Mouse (Mus musculus) midbrain, postnatal 0 days (tissue): ENCODE measurements around the gene 1700020N01Rik. TPM values are rescaled to one million over a fixed set of nuclear protein-coding genes. Genes with fewer than 3 reads are reported as not detected.

ENCODE experiments used
- ATAC-seq: fragments of 200-750 bp; cut with Nextera tagmentation; 2 replicates; pipeline ENCODE4 v1.8.0; 2017; ENCODE audit warnings: moderate number of reproducible peaks, mild to moderate bottlenecking, moderate TSS enrichment, moderate library complexity; ENCODE audit not compliant: low FRiP score
- DNase-seq: peaks from one replicate; pipeline ENCODE4 v3.0.0-alpha.2; 2015; ENCODE audit warnings: low spot score
- H3K27ac ChIP-seq: fragments of 300-500 bp; sonication (generic); 2 replicates; pipeline ENCODE4 v1.5.1; 2014; ENCODE audit warnings: low read depth, mild to moderate bottlenecking, low read length, mixed read lengths
- H3K27me3 ChIP-seq: fragments of 300-500 bp; sonication (generic); 2 replicates; pipeline ENCODE4 v1.6.1; 2014; ENCODE audit warnings: low read length, control low read depth, mixed read lengths; ENCODE audit not compliant: insufficient read depth
- H3K36me3 ChIP-seq: fragments of 300-500 bp; sonication (generic); 2 replicates; pipeline ENCODE4 v1.6.1; 2014; ENCODE audit warnings: low read length, control low read depth, mixed read lengths; ENCODE audit not compliant: insufficient read depth
- H3K4me1 ChIP-seq: fragments of 300-500 bp; sonication (generic); 2 replicates; pipeline ENCODE4 v1.6.1; 2014; ENCODE audit warnings: mild to moderate bottlenecking, control low read depth, antibody characterized with exemption, low read length, mixed read lengths; ENCODE audit not compliant: insufficient read depth
- H3K4me2 ChIP-seq: fragments of 300-500 bp; sonication (generic); 2 replicates; pipeline ENCODE4 v1.6.1; 2014; ENCODE audit warnings: low read depth, mild to moderate bottlenecking, low read length, mixed read lengths; ENCODE audit not compliant: poor library complexity, severe bottlenecking
- H3K4me3 ChIP-seq: fragments of 300-500 bp; sonication (generic); 2 replicates; pipeline ENCODE4 v1.5.1; 2014; ENCODE audit warnings: low read depth, mild to moderate bottlenecking, low read length, moderate library complexity
- H3K9ac ChIP-seq: fragments of 300-500 bp; sonication (generic); replicated peaks from 2 replicates; pipeline ENCODE4 v1.6.1; 2014; ENCODE audit warnings: mild to moderate bottlenecking, low read length, moderate library complexity, mixed read lengths; ENCODE audit not compliant: poor library complexity, severe bottlenecking
- H3K9me3 ChIP-seq: fragments of 300-500 bp; sonication (generic); 2 replicates; pipeline ENCODE4 v1.6.1; 2016; ENCODE audit warnings: low read length, control low read depth
- CTCF ChIP-seq: IDR thresholded peaks from 2 replicates; pipeline ENCODE4 v1.5.1; 2016; ENCODE audit warnings: antibody characterized with exemption, mild to moderate bottlenecking
- WGBS: fragments of 180-500 bp; shearing (Covaris S2); extraction: QIAGEN DNeasy Blood & Tissue Kit; methylation state at CpG from one replicate; pipeline ENCODE4 v1.1.7; 2014; 5-methylcytosine and 5-hydroxymethylcytosine counted together
- polyA plus RNA-seq: library from polyadenylated mRNA; unstranded; fragments of >200 nt; fragmentation: Nextera tagmentation; extraction: Ambion mirVana; gene quantifications from 2 replicates; pipeline ENCODE4 v1.2.1, GENCODE M21; 2015
- total RNA-seq: library from RNA; depleted of rRNA; stranded (reverse); fragments of >200 nt; gene quantifications from 2 replicates; pipeline ENCODE4 v1.2.3, GENCODE M21; 2014

Gene 1700020N01Rik
- total and polyA plus RNA-seq, 2 experiments from 2014 or later: not detected

DNA sequence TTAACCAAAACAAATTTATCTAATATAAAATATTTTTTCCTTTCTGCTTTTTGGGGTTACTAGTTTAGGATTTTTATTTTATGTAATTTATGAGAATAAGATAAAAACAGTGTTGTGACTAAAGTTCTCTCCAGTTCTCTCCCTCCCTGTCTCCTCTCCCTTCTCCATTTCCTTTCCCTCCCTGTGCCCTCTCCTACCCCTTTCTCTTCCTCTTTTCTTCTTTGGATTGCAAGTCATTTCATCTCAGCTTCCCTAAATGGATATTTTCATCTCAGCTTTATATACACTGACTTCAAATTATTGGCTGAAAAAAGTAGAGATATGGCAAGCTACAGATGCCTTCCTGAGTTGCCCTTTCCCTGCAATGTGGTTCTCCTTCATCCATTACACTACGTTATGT lies 26.9 kb upstream of the 1700020N01Rik start:
- H3K9me3 ChIP-seq: no peaks in the 10 kb centered on the region
- no peak overlapping the region for H3K4me2 ChIP-seq
- no peak overlapping the region for H3K27ac ChIP-seq
- H3K9ac ChIP-seq: no peak overlapping the region
- TF ChIP-seq CTCF: no peak
- H3K4me1 ChIP-seq: no peaks in the 10 kb centered on the region
- H3K36me3 ChIP-seq: no peaks in the 10 kb centered on the region
- WGBS: 92% methylated on average over 1 of the region's 1 CpGs
- no peaks in the 10 kb centered on the region for H3K27me3 ChIP-seq
- ATAC-seq (no peak), DNase-seq (no peak)
- no peak overlapping the region for H3K4me3 ChIP-seq

DNA sequence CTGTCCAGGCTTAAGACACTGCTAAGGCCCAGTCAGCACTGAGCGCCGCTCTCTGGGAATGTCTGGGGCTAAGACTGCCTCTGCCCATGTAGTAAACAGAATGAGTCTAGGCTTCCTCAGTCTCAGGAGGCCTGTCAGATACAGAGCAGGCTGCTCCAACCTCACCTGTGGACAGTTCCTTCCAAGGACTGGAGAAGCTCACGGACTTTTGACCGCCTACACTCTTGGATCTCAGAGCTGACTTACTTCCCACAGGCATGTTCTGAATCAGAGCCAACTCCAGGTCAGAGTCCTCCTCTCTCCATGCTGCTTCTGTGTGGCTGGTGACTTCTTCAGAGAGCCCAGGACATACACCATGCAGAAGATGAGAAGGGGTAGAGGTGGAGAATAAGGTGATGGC lies 21.3 kb upstream of the 1700020N01Rik start:
- Histone ChIP-seq H3K9me3 (no peaks in the 10 kb centered on the region), H3K4me3 (no peak overlapping the region), H3K9ac (no peak overlapping the region), H3K27me3 (no peaks in the 10 kb centered on the region), H3K4me1 (no peaks in the 10 kb centered on the region), H3K36me3 (no peaks in the 10 kb centered on the region), H3K27ac (no peak overlapping the region), H3K4me2 (no peak overlapping the region)
- ATAC-seq (no peak), DNase-seq (no peak)
- TF ChIP-seq CTCF: no peak
- WGBS: 85% methylated on average over 4 of the region's 4 CpGs

GRCm38 (mm10) chr10:21573713-21574112 lies 19.2 kb upstream of the 1700020N01Rik start:
- Histone ChIP-seq H3K4me2 (no peak overlapping the region), H3K36me3 (no peaks in the 10 kb centered on the region), H3K27ac (no peak overlapping the region), H3K9me3 (no peaks in the 10 kb centered on the region), H3K4me3 (no peak overlapping the region), H3K4me1 (no peaks in the 10 kb centered on the region), H3K9ac (no peak overlapping the region), H3K27me3 (no peaks in the 10 kb centered on the region)
- 79% methylated on average over 4 of the region's 4 CpGs for WGBS
- TF ChIP-seq CTCF: no peak
- no peak for ATAC-seq
- no peak for DNase-seq

DNA sequence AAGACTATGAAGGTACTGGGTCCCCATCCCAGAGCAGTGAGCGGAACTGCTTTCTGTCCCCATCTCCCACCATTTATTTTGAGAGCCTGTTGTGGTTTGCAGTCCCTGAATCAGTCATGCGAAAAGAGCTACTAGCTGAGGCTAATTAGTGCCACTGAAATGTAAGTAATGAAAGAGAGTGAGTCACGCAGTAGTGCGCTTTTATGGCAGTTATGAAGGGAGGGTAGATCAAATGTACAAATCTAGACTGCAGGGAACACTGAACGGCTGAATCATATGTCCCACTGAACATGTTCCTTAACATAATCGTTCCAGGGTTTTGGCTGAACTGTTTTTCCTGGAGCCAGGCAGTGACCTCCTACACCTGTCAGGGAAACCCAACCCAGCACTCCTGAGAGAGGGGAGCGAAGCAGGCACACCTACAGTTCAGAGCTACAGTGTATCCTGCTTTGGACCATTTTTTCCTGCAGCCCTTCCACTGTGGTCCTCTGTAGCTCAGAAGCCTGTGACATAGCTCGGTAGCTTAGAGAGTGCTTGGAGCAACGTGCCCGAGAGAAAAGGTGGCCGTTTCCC lies 17.1 kb upstream of the 1700020N01Rik start:
- ATAC-seq: no peak
- no peak for TF ChIP-seq CTCF

GRCm38 (mm10) chr10:21577798-21578197 lies 15.1 kb upstream of the 1700020N01Rik start:
- Histone ChIP-seq H3K36me3 (no peaks in the 10 kb centered on the region), H3K9ac (no peak overlapping the region), H3K4me1 (no peaks in the 10 kb centered on the region), H3K4me3 (no peak overlapping the region), H3K27ac (no peak overlapping the region), H3K9me3 (no peaks in the 10 kb centered on the region), H3K27me3 (no peaks in the 10 kb centered on the region), H3K4me2 (no peak overlapping the region)
- ATAC-seq: no peak
- TF ChIP-seq CTCF: no peak
- DNase-seq: no peak
- WGBS: 94% methylated on average over 6 of the region's 6 CpGs

More for the DNA sequence above, 17.1 kb upstream of the 1700020N01Rik start:
- no peaks in the 10 kb centered on the region for H3K27me3 ChIP-seq
- H3K4me3 ChIP-seq: no peak overlapping the region
- DNase-seq: peak; percentile 30
- H3K9ac ChIP-seq: no peak overlapping the region
- no peak overlapping the region for H3K4me2 ChIP-seq
- no peaks in the 10 kb centered on the region for H3K36me3 ChIP-seq
- H3K9me3 ChIP-seq: no peaks in the 10 kb centered on the region
- H3K4me1 ChIP-seq: no peaks in the 10 kb centered on the region
- WGBS: 78% methylated on average over 11 of the region's 11 CpGs
- no peak overlapping the region for H3K27ac ChIP-seq

DNA sequence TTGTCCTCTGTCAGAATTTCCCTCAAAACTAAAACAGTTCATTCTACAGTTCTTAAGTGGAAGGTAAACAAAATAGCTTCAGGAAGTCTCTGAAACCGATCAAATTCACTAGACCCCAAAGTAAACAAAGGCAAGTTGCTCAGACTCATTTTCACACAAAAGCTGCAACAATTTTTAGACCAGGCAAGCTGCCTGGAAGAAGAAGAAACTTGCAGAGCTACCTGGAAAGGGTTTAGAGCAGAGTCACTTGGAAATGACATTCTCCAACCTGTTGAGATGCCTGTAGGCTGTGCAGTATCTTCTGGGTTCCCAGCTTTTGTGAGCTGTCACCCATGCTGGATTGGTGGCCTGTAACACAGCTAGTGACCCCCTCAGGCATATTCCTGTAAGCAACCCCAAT lies 11.4 kb upstream of the 1700020N01Rik start:
- no peak overlapping the region for H3K9ac ChIP-seq
- TF ChIP-seq CTCF: no peak
- ATAC-seq (no peak), DNase-seq (no peak)
- WGBS: 77% methylated on average over 1 of the region's 1 CpGs
- no peak overlapping the region for H3K4me2 ChIP-seq
- H3K4me3 ChIP-seq: no peak overlapping the region
- no peaks in the 10 kb centered on the region for H3K4me1 ChIP-seq
- H3K27me3 ChIP-seq: no peaks in the 10 kb centered on the region
- H3K27ac ChIP-seq: no peak overlapping the region
- H3K36me3 ChIP-seq: no peaks in the 10 kb centered on the region
- no peaks in the 10 kb centered on the region for H3K9me3 ChIP-seq
